ENCODE assay signal across 23 mouse cellular contexts in the genomic region with DNA sequence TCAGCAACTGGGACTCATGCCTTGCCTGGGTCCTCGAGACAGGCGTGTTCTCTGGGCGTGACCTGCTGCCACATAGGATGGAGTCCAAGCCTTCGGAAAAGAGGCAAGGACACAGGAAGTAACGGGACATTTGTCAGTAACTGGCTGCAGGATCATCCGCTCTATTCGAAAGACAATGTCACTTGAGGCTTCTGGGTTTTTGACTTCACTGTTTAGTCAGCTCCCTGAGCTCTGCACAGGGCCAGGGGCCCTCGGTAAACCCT. TPM values are rescaled to one million over a fixed set of nuclear protein-coding genes. Genes with fewer than 3 reads are reported as not detected.
DNase-seq lines count a peak whose midpoint lies in the region; ATAC-seq lines count a peak whose summit lies in the region.
"Had no signal": no experiment of that assay in that cellular context is flagged by ENCODE, and none has a peak within 500 bp of the region (broad histone marks: within the 10 kb centered on the region; RNA-seq: fewer than 3 reads in every experiment).

No protein-coding gene starts in this region.

- no peaks in the 10 kb centered on the region for H3K36me3 ChIP-seq in hindbrain, embryonic 12.5 days
- H3K36me3 ChIP-seq in hindbrain, embryonic 16.5 days (ENCODE audit: control insufficient read depth, insufficient read depth, low read length), result no peaks in the 10 kb centered on the region
- H3K36me3 ChIP-seq: forebrain, embryonic 12.5 days; intestine, embryonic 15.5 days; liver, embryonic 13.5 days had no signal

- peak; percentile 62 for DNase-seq in adrenal gland, adult 2 months
- DNase-seq in adrenal gland, postnatal 25 days, result no peak
- peak; percentile 16 for DNase-seq in lung, postnatal 36 days
- no peak for DNase-seq in lung, postnatal 25 days (ENCODE audit: low spot score)
- DNase-seq in thymus, adult 18-20 months, result no peak
- DNase-seq: cerebellum, adult 8-10 months; cerebellum, postnatal 36 days; embryo, embryonic 11 days; kidney, postnatal 25 days; liver, embryonic 13.5 days; lung, adult 2 months; midbrain, embryonic 14.5 days had no signal

- no peaks in the 10 kb centered on the region for H3K9me3 ChIP-seq in hindbrain, embryonic 12.5 days (replicated peaks)
- no peaks in the 10 kb centered on the region for H3K9me3 ChIP-seq in hindbrain, embryonic 16.5 days (ENCODE audit: control insufficient read depth, low read length)
- H3K9me3 ChIP-seq: embryonic facial prominence, embryonic 13.5 days; forebrain, embryonic 12.5 days; intestine, embryonic 15.5 days; limb, embryonic 12.5 days; liver, embryonic 13.5 days had no signal

- H3K4me2 ChIP-seq in hindbrain, embryonic 12.5 days (replicated peaks), result no peak overlapping the region
- no peak overlapping the region for H3K4me2 ChIP-seq in hindbrain, embryonic 16.5 days (ENCODE audit: low read length)
- H3K4me2 ChIP-seq: embryonic facial prominence, embryonic 13.5 days; forebrain, embryonic 12.5 days; heart, embryonic 11.5 days; hindbrain, embryonic 14.5 days; intestine, embryonic 15.5 days; limb, embryonic 12.5 days; liver, embryonic 13.5 days had no signal

- no peaks in the 10 kb centered on the region for H3K27me3 ChIP-seq in hindbrain, embryonic 12.5 days
- no peaks in the 10 kb centered on the region for H3K27me3 ChIP-seq in hindbrain, embryonic 16.5 days (replicated peaks; ENCODE audit: control insufficient read depth, insufficient read depth, low read length)
- H3K27me3 ChIP-seq: embryonic facial prominence, embryonic 13.5 days; forebrain, embryonic 12.5 days; intestine, embryonic 15.5 days; limb, embryonic 12.5 days had no signal

- H3K27ac ChIP-seq in hindbrain, embryonic 12.5 days, result 0 out of 2 replicates have a peak overlapping the region, but pooled peaks have one; percentile 31
- H3K27ac ChIP-seq in hindbrain, embryonic 16.5 days (ENCODE audit: low read depth, low read length), result no peak overlapping the region
- 0 out of 2 replicates have a peak overlapping the region, but pooled peaks have one; percentile 10 for H3K27ac ChIP-seq in brown adipose tissue, adult 24 weeks (replicated peaks; ENCODE audit: low read depth, low read length)
- H3K27ac ChIP-seq: embryonic facial prominence, embryonic 13.5 days; forebrain, embryonic 12.5 days; hindbrain, embryonic 14.5 days; intestine, embryonic 15.5 days; limb, embryonic 12.5 days; liver, embryonic 13.5 days; stomach, postnatal 0 days had no signal

- H3K9ac ChIP-seq in hindbrain, embryonic 12.5 days, result no peak overlapping the region
- H3K9ac ChIP-seq in hindbrain, embryonic 16.5 days (ENCODE audit: low read depth, low read length), result no peak overlapping the region
- H3K9ac ChIP-seq: embryonic facial prominence, embryonic 13.5 days; forebrain, embryonic 12.5 days; hindbrain, embryonic 14.5 days; intestine, embryonic 15.5 days; limb, embryonic 12.5 days; liver, embryonic 13.5 days had no signal

- no peak overlapping the region for H3K4me3 ChIP-seq in hindbrain, embryonic 12.5 days
- no peak overlapping the region for H3K4me3 ChIP-seq in hindbrain, embryonic 16.5 days (ENCODE audit: low read length)
- no peak overlapping the region for H3K4me3 ChIP-seq in brown adipose tissue, adult 24 weeks (ENCODE audit: insufficient read depth, low read depth, low read length)
- H3K4me3 ChIP-seq: embryonic facial prominence, embryonic 13.5 days; erythroblast, embryonic 14.5 days; forebrain, embryonic 12.5 days; intestine, embryonic 15.5 days; limb, embryonic 12.5 days; liver, embryonic 13.5 days had no signal

- H3K4me1 ChIP-seq in hindbrain, embryonic 12.5 days, result peaks cover 29% of the 10 kb centered on the region; the same call in 1 of the 2 replicates
- 0 out of 2 replicates have a peak, but pooled peaks cover 2% of the 10 kb centered on the region for H3K4me1 ChIP-seq in hindbrain, embryonic 16.5 days (ENCODE audit: control insufficient read depth, insufficient read depth, low read depth, low read length)
- peaks cover 31% of the 10 kb centered on the region for H3K4me1 ChIP-seq in brown adipose tissue, adult 24 weeks (ENCODE audit: control insufficient read depth, insufficient read depth, insufficient read length, low read length)

- WGBS in hindbrain, embryonic 12.5 days, result 75% methylated on average over 8 of the region's 8 CpGs
- WGBS in hindbrain, embryonic 16.5 days, result 85% methylated on average over 8 of the region's 8 CpGs

- ATAC-seq in hindbrain, embryonic 12.5 days (ENCODE audit: low FRiP score), result no peak
- no peak for ATAC-seq in hindbrain, embryonic 16.5 days
- ATAC-seq: intestine, embryonic 15.5 days had no signal

RNA-seq across cellular contexts. Expression of a gene that starts 8.4 kb away (rescaled TPM):
- total RNA-seq in adrenal gland, adult 2 months (2021), result 10 to 100 TPM; 49.3 to 61.7 TPM
- polyA plus RNA-seq in adrenal gland, adult 2 months (2012; rRNA removed), result 76.9 and 91.3 TPM in 2 replicates
- 50.7 and 68.6 TPM in 2 replicates for total RNA-seq in adrenal gland, postnatal 25 days (2021)
- polyA plus RNA-seq in hindbrain, embryonic 12.5 days (2016; fragmentation: Nextera tagmentation; extraction: Ambion mirVana), result 53.2 and 53.3 TPM in 2 replicates
- 29.9 and 41.3 TPM in 2 replicates for polyA plus RNA-seq in hindbrain, embryonic 16.5 days (2015; fragmentation: Nextera tagmentation; extraction: Ambion mirVana)
- 7.3 and 15.9 TPM in 2 replicates for polyA plus RNA-seq in brown adipose tissue, adult 24 weeks (2012; ENCODE audit: insufficient read depth, insufficient read length, missing spikeins)

RNA-seq across cellular contexts. Expression of a gene that starts 38.1 kb away (rescaled TPM):
- 10 to 100 TPM; 48.3 to 52.4 TPM for total RNA-seq in adrenal gland, adult 2 months (2021)
- 13.5 and 14.6 TPM in 2 replicates for polyA plus RNA-seq in adrenal gland, adult 2 months (2012; rRNA removed)
- 45.8 and 51.8 TPM in 2 replicates for total RNA-seq in adrenal gland, postnatal 25 days (2021)
- 75.1 and 79.0 TPM in 2 replicates for polyA plus RNA-seq in hindbrain, embryonic 12.5 days (2016; fragmentation: Nextera tagmentation; extraction: Ambion mirVana)
- polyA plus RNA-seq in hindbrain, embryonic 16.5 days (2015; fragmentation: Nextera tagmentation; extraction: Ambion mirVana), result 32.3 and 38.9 TPM in 2 replicates
- polyA plus RNA-seq in brown adipose tissue, adult 24 weeks (2012; ENCODE audit: insufficient read depth, insufficient read length, missing spikeins), result 17.3 and 19.7 TPM in 2 replicates

RNA-seq across cellular contexts. Expression of a gene that starts 59.0 kb away (rescaled TPM):
- total RNA-seq in adrenal gland, adult 2 months (2021), result 100 to 1,000 TPM; 179 to 252 TPM
- 210 and 224 TPM in 2 replicates for polyA plus RNA-seq in adrenal gland, adult 2 months (2012; rRNA removed)
- total RNA-seq in adrenal gland, postnatal 25 days (2021), result 226 and 298 TPM in 2 replicates
- polyA plus RNA-seq in hindbrain, embryonic 12.5 days (2016; fragmentation: Nextera tagmentation; extraction: Ambion mirVana), result 468 and 477 TPM in 2 replicates
- polyA plus RNA-seq in hindbrain, embryonic 16.5 days (2015; fragmentation: Nextera tagmentation; extraction: Ambion mirVana), result 168 and 190 TPM in 2 replicates
- 52.3 and 109 TPM in 2 replicates for polyA plus RNA-seq in brown adipose tissue, adult 24 weeks (2012; ENCODE audit: insufficient read depth, insufficient read length, missing spikeins)

Comparison
In these comparisons a context has a peak if more than half of its experiments do, and no peak if none do; other contexts are left out.
1. DNase-seq: peak in adrenal gland, adult 2 months (single experiment) and lung, postnatal 36 days (single experiment); none in adrenal gland, postnatal 25 days (single experiment), lung, postnatal 25 days (single experiment) and thymus, adult 18-20 months (0 of 2).